Mouse (Mus musculus) embryonic facial prominence, embryonic 14.5 days (tissue): Measurements from ENCODE around the gene Ugt1a6b. TPM values are rescaled to one million over a fixed set of nuclear protein-coding genes. Genes with fewer than 3 reads are reported as not detected.
A peak's percentile ranks its signal among the peaks of the same experiment; 100 is the strongest.
"Not testable (repeated sequence)": the region's sequence is repeated elsewhere in the genome, so short reads cannot be mapped to it uniquely, and the experiment has no call there.

Source experiments
- ATAC-seq: fragments of 200-750 bp; cut with Nextera tagmentation; 2 replicates; pipeline ENCODE4 v1.8.0; 2017; ENCODE audit warnings: low read depth, moderate number of reproducible peaks, moderate TSS enrichment
- DNase-seq: peaks from one replicate; pipeline ENCODE4 v3.0.0-alpha.2; 2015; ENCODE audit warnings: low spot score
- H3K27ac ChIP-seq: fragments of 300-500 bp; sonication (generic); replicated peaks from 2 replicates; pipeline ENCODE4 v1.5.1; 2014; ENCODE audit warnings: low read depth, mild to moderate bottlenecking, low read length, moderate library complexity
- H3K27me3 ChIP-seq: fragments of 300-500 bp; sonication (generic); replicated peaks from 2 replicates; pipeline ENCODE4 v1.6.1; 2014; ENCODE audit warnings: low read length; ENCODE audit not compliant: control insufficient read depth, insufficient read depth
- H3K36me3 ChIP-seq: fragments of 300-500 bp; sonication (generic); 2 replicates; pipeline ENCODE4 v1.6.1; 2014; ENCODE audit warnings: low read length, mixed read lengths; ENCODE audit not compliant: control insufficient read depth, insufficient read depth
- H3K4me1 ChIP-seq: fragments of 300-500 bp; sonication (generic); 2 replicates; pipeline ENCODE4 v1.6.1; 2014; ENCODE audit warnings: antibody characterized with exemption, low read length; ENCODE audit not compliant: control insufficient read depth, insufficient read depth
- H3K4me2 ChIP-seq: fragments of 300-500 bp; sonication (generic); 2 replicates; pipeline ENCODE4 v1.6.1; 2014; ENCODE audit warnings: low read depth, mild to moderate bottlenecking, low read length, moderate library complexity, mixed read lengths
- H3K4me3 ChIP-seq: fragments of 300-500 bp; sonication (generic); 2 replicates; pipeline ENCODE4 v1.5.1; 2014; ENCODE audit warnings: low read depth, mild to moderate bottlenecking, low read length
- H3K9ac ChIP-seq: fragments of 300-500 bp; sonication (generic); 2 replicates; pipeline ENCODE4 v1.6.1; 2014; ENCODE audit warnings: low read depth, mild to moderate bottlenecking, low read length, moderate library complexity, mixed read lengths
- H3K9me3 ChIP-seq: fragments of 300-500 bp; sonication (generic); 2 replicates; pipeline ENCODE4 v1.6.1; 2016; ENCODE audit warnings: low read length; ENCODE audit not compliant: control insufficient read depth
- WGBS: fragments of 180-500 bp; shearing (Covaris S2); extraction: QIAGEN DNeasy Blood & Tissue Kit; methylation state at CpG from one replicate; pipeline ENCODE4 v1.1.7; 2014; 5-methylcytosine and 5-hydroxymethylcytosine counted together
- polyA plus RNA-seq: library from polyadenylated mRNA; unstranded; fragments of >200 nt; fragmentation: Nextera tagmentation; extraction: Ambion mirVana; gene quantifications from 2 replicates; pipeline ENCODE4 v1.2.1, GENCODE M21; 2014

The Ugt1a6b gene
- polyA plus RNA-seq, 1 experiment from 2014 or later: 2.0 TPM

GRCm38 (mm10) chr1:88133908-88134456 is 30.9 kb downstream of the Ugt1a6b start:
- H3K36me3 ChIP-seq: no peaks in the 10 kb centered on the region
- ATAC-seq (0 out of 2 replicates have a peak, but pooled peaks have one; percentile 37), DNase-seq (peak; percentile 34)
- no peak overlapping the region for H3K9ac ChIP-seq
- 42% methylated on average over 3 of the region's 3 CpGs for WGBS
- no peak overlapping the region for H3K4me2 ChIP-seq
- peaks cover 13% of the 10 kb centered on the region; the same call in 1 of the 2 replicates for H3K4me1 ChIP-seq
- H3K9me3 ChIP-seq: no peaks in the 10 kb centered on the region
- no peak overlapping the region for H3K4me3 ChIP-seq
- H3K27me3 ChIP-seq: no peaks in the 10 kb centered on the region
- peak overlapping the region; percentile 42 for H3K27ac ChIP-seq

DNA sequence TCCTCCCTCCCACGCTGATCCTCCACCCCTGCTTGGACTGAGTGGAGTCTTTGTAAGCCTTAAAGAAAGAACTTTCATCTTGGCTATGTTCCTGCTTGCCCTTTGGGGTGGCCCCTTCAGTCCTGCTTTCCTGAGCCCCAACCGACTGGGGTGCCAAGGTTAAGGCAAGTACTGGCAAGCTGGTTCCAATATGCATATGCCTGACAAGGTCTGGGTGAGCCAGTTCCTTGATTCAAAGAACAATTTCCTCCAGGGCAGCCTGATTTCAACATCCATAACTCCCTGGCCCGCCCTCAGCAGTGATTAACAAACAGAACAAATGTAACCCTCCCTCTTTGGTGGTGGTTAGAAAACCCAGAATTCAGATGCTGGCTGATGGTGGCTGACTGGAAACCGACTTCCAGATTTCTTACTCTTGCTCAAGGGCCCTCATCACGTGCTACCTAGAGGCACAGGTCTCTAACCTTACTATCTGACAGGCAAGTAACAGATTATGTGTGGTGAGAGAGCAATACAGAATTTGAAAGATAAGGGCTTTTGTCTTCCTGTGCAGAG is 31.5 kb downstream of the Ugt1a6b start, which contains the start of gene Ugt1a6a:
Gene Ugt1a6a (plus strand): TSS at position 353 of the 555 bp plus-strand sequence.
- 22% methylated on average over 4 of the region's 5 CpGs for WGBS
- ATAC-seq (peak; percentile 84), DNase-seq (peak; percentile 82)
- Histone ChIP-seq H3K4me1 (peaks cover 13% of the 10 kb centered on the region; the same call in 1 of the 2 replicates), H3K9ac (peak within 1 kb of the TSS; percentile 14; the same call in 1 of the 2 replicates), H3K27ac (peak within 1 kb of the TSS; percentile 42)
- not testable (repeated sequence) for H3K36me3 ChIP-seq, H3K4me3 ChIP-seq, H3K4me2 ChIP-seq, H3K9me3 ChIP-seq, H3K27me3 ChIP-seq

- not testable (repeated sequence) for H3K9me3 ChIP-seq
These were observed 32.3 kb downstream of the Ugt1a6b start for GRCm38 (mm10) chr1:88135229-88135904.

GRCm38 (mm10) chr1:88136646-88137045 is 33.6 kb downstream of the Ugt1a6b start:
- ATAC-seq (no peak), DNase-seq (no peak)
- Histone ChIP-seq H3K36me3 (no peaks in the 10 kb centered on the region), H3K4me1 (peaks cover 13% of the 10 kb centered on the region; the same call in 1 of the 2 replicates), H3K4me3 (no peak overlapping the region), H3K9ac (no peak overlapping the region), H3K9me3 (no peaks in the 10 kb centered on the region), H3K4me2 (no peak overlapping the region), H3K27ac (no peak overlapping the region), H3K27me3 (no peaks in the 10 kb centered on the region)
- WGBS: 62% methylated on average over 2 of the region's 2 CpGs

More at GRCm38 (mm10) chr1:88135229-88135904, 32.3 kb downstream of the Ugt1a6b start:
- ATAC-seq, H3K27ac ChIP-seq, H3K36me3 ChIP-seq, H3K27me3 ChIP-seq, H3K4me2 ChIP-seq, H3K4me3 ChIP-seq: not testable (repeated sequence)
- Histone ChIP-seq H3K4me1 (peaks cover 13% of the 10 kb centered on the region; the same call in 1 of the 2 replicates), H3K9ac (peak overlapping the region; percentile 14; the same call in 1 of the 2 replicates)
- WGBS: 74% methylated on average over 5 of the region's 6 CpGs
- DNase-seq: peak; percentile 19

- Histone ChIP-seq H3K36me3 (no peaks in the 10 kb centered on the region), H3K9ac (no peak overlapping the region), H3K27me3 (no peaks in the 10 kb centered on the region), H3K9me3 (no peaks in the 10 kb centered on the region), H3K4me3 (no peak overlapping the region), H3K4me2 (no peak overlapping the region), H3K27ac (no peak overlapping the region), H3K4me1 (peaks cover 13% of the 10 kb centered on the region; the same call in 1 of the 2 replicates)
- 80% methylated on average over 3 of the region's 3 CpGs for WGBS
- DNase-seq (no peak), ATAC-seq (no peak)
These were observed 34.2 kb downstream of the Ugt1a6b start for GRCm38 (mm10) chr1:88137264-88137663.

GRCm38 (mm10) chr1:88138145-88138544 is 35.1 kb downstream of the Ugt1a6b start:
- DNase-seq (no peak), ATAC-seq (no peak)
- Histone ChIP-seq H3K27me3 (no peaks in the 10 kb centered on the region), H3K9ac (no peak overlapping the region), H3K27ac (no peak overlapping the region), H3K9me3 (no peaks in the 10 kb centered on the region), H3K4me1 (peaks cover 13% of the 10 kb centered on the region; the same call in 1 of the 2 replicates), H3K36me3 (no peaks in the 10 kb centered on the region), H3K4me3 (no peak overlapping the region), H3K4me2 (no peak overlapping the region)
- 88% methylated on average over 1 of the region's 1 CpGs for WGBS

DNA sequence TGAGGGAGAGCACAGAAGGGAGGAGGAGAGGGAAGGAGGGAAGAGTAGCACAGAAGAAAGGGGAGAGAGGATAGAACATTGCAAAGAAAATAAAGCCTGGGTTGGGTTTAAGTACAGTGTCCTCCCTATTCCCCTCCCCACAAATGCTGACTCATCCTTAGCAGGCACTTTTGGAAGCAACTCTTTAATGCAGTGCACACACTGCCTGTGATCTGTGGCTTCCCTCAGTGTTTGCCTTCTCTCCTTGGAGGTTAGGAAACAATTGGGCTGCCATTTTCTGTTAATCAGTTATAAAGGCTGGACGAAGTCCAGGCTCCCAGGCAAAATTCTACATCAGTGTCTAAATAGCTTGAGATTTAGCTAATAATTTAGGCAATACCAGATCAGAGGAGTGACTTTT is 37.4 kb downstream of the Ugt1a6b start:
- DNase-seq, H3K4me3 ChIP-seq, H3K27ac ChIP-seq, H3K4me2 ChIP-seq, H3K36me3 ChIP-seq, H3K9me3 ChIP-seq, H3K4me1 ChIP-seq, H3K9ac ChIP-seq, H3K27me3 ChIP-seq, ATAC-seq: not testable (repeated sequence)
- 47% methylated on average over 1 of the region's 1 CpGs for WGBS

GRCm38 (mm10) chr1:88143966-88144675 is 41.1 kb downstream of the Ugt1a6b start:
- H3K36me3 ChIP-seq, H3K4me3 ChIP-seq, H3K4me2 ChIP-seq, H3K9me3 ChIP-seq, H3K27ac ChIP-seq, H3K27me3 ChIP-seq, H3K9ac ChIP-seq, H3K4me1 ChIP-seq: not testable (repeated sequence)
- WGBS: 2% methylated on average over 4 of the region's 5 CpGs
- DNase-seq: peak; percentile 11
- peak; percentile 67; the same call in 1 of the 2 replicates for ATAC-seq
